Mouse (Mus musculus) forebrain, embryonic 14.5 days (tissue): ENCODE data around the gene Nmur1. TPM values are rescaled to one million over a fixed set of nuclear protein-coding genes. Genes with fewer than 3 reads are reported as not detected.
A peak's percentile ranks its signal among the peaks of the same experiment; 100 is the strongest.

ENCODE experiments used
- ATAC-seq: fragments of 200-750 bp; cut with Nextera tagmentation; 2 replicates; pipeline ENCODE4 v1.8.0; 2017; ENCODE audit warnings: mild to moderate bottlenecking, moderate library complexity
- DNase-seq: peaks from one replicate; pipeline ENCODE4 v3.0.0-alpha.2; 2015; ENCODE audit warnings: low spot score
- H3K27ac ChIP-seq: fragments of 300-500 bp; sonication (generic); 2 replicates; pipeline ENCODE4 v1.5.1; 2014; ENCODE audit warnings: low read depth, mild to moderate bottlenecking, control low read depth, low read length, moderate library complexity
- H3K27me3 ChIP-seq: fragments of 300-500 bp; sonication (generic); replicated peaks from 2 replicates; pipeline ENCODE4 v1.6.1; 2014; ENCODE audit warnings: low read length, control low read depth, mixed read lengths; ENCODE audit not compliant: control insufficient read depth, insufficient read depth
- H3K36me3 ChIP-seq: fragments of 300-500 bp; sonication (generic); 2 replicates; pipeline ENCODE4 v1.6.1; 2014; ENCODE audit warnings: low read length, control low read depth; ENCODE audit not compliant: control insufficient read depth, insufficient read depth
- H3K4me1 ChIP-seq: fragments of 300-500 bp; sonication (generic); 2 replicates; pipeline ENCODE4 v1.6.1; 2014; ENCODE audit warnings: antibody characterized with exemption, low read length, control low read depth; ENCODE audit not compliant: control insufficient read depth, insufficient read depth
- H3K4me2 ChIP-seq: fragments of 300-500 bp; sonication (generic); 2 replicates; pipeline ENCODE4 v1.6.1; 2014; ENCODE audit warnings: mild to moderate bottlenecking, control low read depth, low read length
- H3K4me3 ChIP-seq: fragments of 300-500 bp; sonication (generic); 2 replicates; pipeline ENCODE4 v1.5.1; 2014; ENCODE audit warnings: low read depth, low read length, control low read depth
- H3K9ac ChIP-seq: fragments of 300-500 bp; sonication (generic); 2 replicates; pipeline ENCODE4 v1.6.1; 2014; ENCODE audit warnings: mild to moderate bottlenecking, low read length, control low read depth, moderate library complexity
- H3K9me3 ChIP-seq: fragments of 300-500 bp; sonication (generic); replicated peaks from 2 replicates; pipeline ENCODE4 v1.6.1; 2016; ENCODE audit warnings: low read length, control low read depth, mixed read lengths; ENCODE audit not compliant: control insufficient read depth
- WGBS: fragments of 180-500 bp; shearing (Covaris S2); extraction: QIAGEN DNeasy Blood & Tissue Kit; methylation state at CpG from one replicate; pipeline ENCODE4 v1.1.7; 2014; 5-methylcytosine and 5-hydroxymethylcytosine counted together
- polyA plus RNA-seq: library from polyadenylated mRNA; unstranded; fragments of >200 nt; fragmentation: Nextera tagmentation; extraction: Ambion mirVana; gene quantifications from 2 replicates; pipeline ENCODE4 v1.2.1, GENCODE M21; 2014

Gene Nmur1
- polyA plus RNA-seq, 1 experiment from 2014 or later = not detected

DNA sequence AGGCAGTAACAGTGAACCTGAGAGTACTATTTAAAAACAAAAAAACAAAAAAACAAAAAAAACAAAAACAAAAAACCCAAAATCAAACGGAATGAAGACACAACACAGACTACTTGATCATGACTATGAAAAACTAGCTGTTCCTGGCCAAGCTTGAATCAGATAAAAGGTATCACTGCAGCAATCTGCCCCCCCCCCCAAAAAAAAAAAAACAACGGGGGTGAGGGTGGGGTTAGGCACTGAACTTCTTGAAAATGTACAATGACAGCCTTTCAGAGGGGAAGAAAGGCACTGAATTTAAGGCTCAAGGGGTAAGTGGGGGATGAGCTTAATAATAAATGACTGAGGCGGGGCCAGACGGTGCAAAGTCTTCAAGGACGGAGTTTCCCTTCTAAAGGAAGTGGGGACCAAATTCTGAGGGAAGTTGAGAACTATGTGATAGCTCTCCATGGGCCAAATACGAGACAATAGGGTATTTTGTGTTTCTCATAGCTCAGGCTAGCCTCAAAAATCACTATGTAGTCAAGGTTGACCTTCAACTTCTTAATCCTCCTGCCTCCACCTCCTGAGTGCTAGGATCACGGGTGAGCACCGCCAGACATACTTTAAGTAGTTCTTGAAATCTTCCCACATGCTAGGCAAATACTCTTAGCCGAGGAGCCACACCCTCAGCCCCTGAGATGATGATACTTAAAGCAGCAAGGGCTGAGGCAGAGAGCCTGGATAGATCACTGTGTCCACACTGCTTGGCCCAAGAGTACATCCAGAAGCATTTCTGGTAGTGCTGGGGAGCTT, 11.4 kb upstream of the Nmur1 start:
- 67% methylated on average over 9 of the region's 9 CpGs for WGBS
- no peak overlapping the region for H3K27ac ChIP-seq
- H3K4me2 ChIP-seq = no peak overlapping the region
- H3K4me3 ChIP-seq = no peak overlapping the region
- DNase-seq = no peak
- H3K4me1 ChIP-seq = peaks cover 27% of the 10 kb centered on the region
- H3K36me3 ChIP-seq = no peaks in the 10 kb centered on the region
- H3K9me3 ChIP-seq = no peaks in the 10 kb centered on the region
- H3K9ac ChIP-seq = peak overlapping the region; percentile 3; the same call in 1 of the 2 replicates
- no peak for ATAC-seq
- no peaks in the 10 kb centered on the region for H3K27me3 ChIP-seq

DNA sequence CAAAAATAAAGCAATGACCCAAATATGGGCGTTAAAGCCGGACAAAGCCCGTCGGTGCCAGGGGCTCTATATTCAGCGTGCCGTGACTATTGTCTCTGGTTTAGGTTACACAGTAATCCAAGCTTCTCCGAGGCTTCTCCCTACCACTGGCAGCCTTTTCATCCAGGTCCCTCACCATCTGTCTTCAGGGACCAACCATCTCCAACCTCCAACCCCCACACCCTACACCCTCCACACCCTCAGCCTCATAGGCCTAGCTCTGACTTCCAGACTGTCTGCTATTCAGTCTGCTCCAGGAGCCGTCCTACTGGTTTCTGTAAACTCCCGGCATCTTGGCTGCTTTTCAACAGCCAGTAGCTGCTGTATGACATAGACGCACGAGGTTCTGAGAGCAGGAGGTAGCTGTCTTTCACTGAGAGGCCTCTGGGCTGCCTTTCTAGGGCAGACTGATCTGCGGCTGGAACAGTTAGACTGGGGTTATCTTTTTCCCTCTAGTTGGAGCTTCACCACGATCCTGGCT, 9.3 kb upstream of the Nmur1 start:
- ATAC-seq (peak; percentile 45), DNase-seq (peak; percentile 93)
- Histone ChIP-seq H3K4me3 (peak overlapping the region; percentile 38; the same call in 1 of the 2 replicates), H3K9me3 (no peaks in the 10 kb centered on the region), H3K36me3 (no peaks in the 10 kb centered on the region), H3K27me3 (no peaks in the 10 kb centered on the region), H3K27ac (peak overlapping the region; percentile 100), H3K9ac (peak overlapping the region; percentile 82), H3K4me1 (peaks cover 26% of the 10 kb centered on the region), H3K4me2 (peak overlapping the region; percentile 78)
- WGBS = 4% methylated on average over 13 of the region's 13 CpGs

- Histone ChIP-seq H3K27me3 (no peaks in the 10 kb centered on the region), H3K27ac (peak overlapping the region; percentile 100), H3K4me1 (peaks cover 19% of the 10 kb centered on the region), H3K36me3 (no peaks in the 10 kb centered on the region), H3K9me3 (no peaks in the 10 kb centered on the region), H3K4me2 (peak overlapping the region; percentile 78), H3K4me3 (peak overlapping the region; percentile 38), H3K9ac (peak overlapping the region; percentile 82)
- peak; percentile 93 for ATAC-seq
- peak; percentile 99 for DNase-seq
- WGBS = 3% methylated on average over 33 of the region's 46 CpGs
Observed at GRCm38 (mm10) chr1:86434439-86435201, 8.6 kb upstream of the Nmur1 start.

DNA sequence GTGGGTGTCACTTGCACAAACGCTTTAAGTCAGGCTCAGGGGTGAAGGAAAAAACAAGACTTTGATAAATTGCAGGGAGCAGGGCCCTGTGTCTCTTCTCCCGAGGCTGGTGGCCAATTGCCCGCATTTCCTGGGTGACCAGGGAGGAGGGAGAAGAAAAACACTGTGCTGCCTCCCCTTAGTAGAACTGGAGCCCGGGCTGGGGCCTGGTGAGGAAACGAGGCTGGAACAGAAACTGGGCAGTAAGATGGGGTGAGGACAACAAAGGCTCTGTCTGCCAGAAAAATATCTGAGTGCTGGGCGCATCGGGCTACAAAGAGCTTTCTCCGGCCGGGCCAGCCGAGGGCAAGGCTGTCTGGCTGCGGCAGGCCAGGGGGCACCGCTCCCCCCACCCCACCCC, 8.0 kb upstream of the Nmur1 start:
- H3K27ac ChIP-seq = peak overlapping the region; percentile 100
- H3K4me2 ChIP-seq = peak overlapping the region; percentile 78
- no peaks in the 10 kb centered on the region for H3K36me3 ChIP-seq
- no peaks in the 10 kb centered on the region for H3K9me3 ChIP-seq
- H3K27me3 ChIP-seq = no peaks in the 10 kb centered on the region
- peak overlapping the region; percentile 82 for H3K9ac ChIP-seq
- DNase-seq = peak; percentile 80
- under 1% methylated on average over 11 of the region's 12 CpGs for WGBS
- H3K4me3 ChIP-seq = peak overlapping the region; percentile 38
- ATAC-seq = peak; percentile 56
- H3K4me1 ChIP-seq = peaks cover 19% of the 10 kb centered on the region

DNA sequence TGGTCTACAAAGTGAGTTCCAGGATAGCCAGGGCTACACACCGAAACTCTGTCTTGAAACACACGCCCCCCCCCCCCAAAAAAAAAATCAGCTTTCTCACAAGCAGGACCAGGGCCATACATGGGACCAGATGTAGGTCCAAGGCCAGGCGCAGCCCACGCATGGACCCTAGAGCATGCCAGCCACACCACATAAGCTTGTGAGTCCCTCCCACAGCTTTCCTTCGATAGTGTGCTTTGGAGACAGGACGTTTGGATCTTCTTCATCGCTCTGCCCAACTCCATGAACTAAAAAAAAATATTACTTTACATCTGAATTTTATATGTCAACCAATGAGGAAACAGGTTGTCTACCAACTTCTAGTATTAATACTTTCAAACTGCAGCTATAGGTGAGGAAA, 7.3 kb upstream of the Nmur1 start:
- Histone ChIP-seq H3K4me3 (no peak overlapping the region), H3K4me1 (peaks cover 19% of the 10 kb centered on the region), H3K4me2 (no peak overlapping the region), H3K27me3 (no peaks in the 10 kb centered on the region), H3K27ac (peak overlapping the region; percentile 100), H3K9me3 (no peaks in the 10 kb centered on the region), H3K36me3 (no peaks in the 10 kb centered on the region), H3K9ac (peak overlapping the region; percentile 82; the same call in 1 of the 2 replicates)
- ATAC-seq (no peak), DNase-seq (no peak)
- 76% methylated on average over 7 of the region's 7 CpGs for WGBS

DNA sequence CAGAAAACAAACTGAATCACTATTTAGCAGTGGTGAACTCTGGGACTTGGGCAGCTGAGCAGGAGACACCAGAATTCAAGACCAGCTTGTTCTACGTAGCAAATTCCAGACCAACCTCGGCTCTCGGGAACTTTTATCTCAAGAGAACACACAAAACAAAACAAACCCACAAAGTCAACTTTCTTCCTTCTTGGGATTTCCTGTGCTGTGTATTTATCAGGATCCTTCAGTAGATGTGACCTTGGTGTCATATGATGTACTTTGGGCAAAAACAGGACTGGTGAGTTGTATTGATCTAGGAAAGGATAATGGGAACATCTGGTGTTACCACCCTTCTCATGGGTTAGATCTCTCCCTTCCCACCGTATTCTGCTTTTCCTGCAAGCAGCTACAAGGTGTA, 6.8 kb upstream of the Nmur1 start:
- WGBS = 93% methylated on average over 4 of the region's 4 CpGs
- H3K27ac ChIP-seq = peak overlapping the region; percentile 100; the same call in 1 of the 2 replicates
- no peaks in the 10 kb centered on the region for H3K36me3 ChIP-seq
- H3K9me3 ChIP-seq = no peaks in the 10 kb centered on the region
- H3K4me2 ChIP-seq = no peak overlapping the region
- peaks cover 19% of the 10 kb centered on the region for H3K4me1 ChIP-seq
- DNase-seq (no peak), ATAC-seq (no peak)
- no peaks in the 10 kb centered on the region for H3K27me3 ChIP-seq
- H3K9ac ChIP-seq = no peak overlapping the region
- H3K4me3 ChIP-seq = no peak overlapping the region

- WGBS = 45% methylated on average over 2 of the region's 2 CpGs
- Histone ChIP-seq H3K27me3 (no peaks in the 10 kb centered on the region), H3K36me3 (no peaks in the 10 kb centered on the region), H3K9ac (no peak overlapping the region), H3K27ac (no peak overlapping the region), H3K4me2 (no peak overlapping the region), H3K4me3 (no peak overlapping the region), H3K9me3 (no peaks in the 10 kb centered on the region), H3K4me1 (peaks cover 11% of the 10 kb centered on the region)
- ATAC-seq (no peak), DNase-seq (peak; percentile 90)
Observed at GRCm38 (mm10) chr1:86430056-86430455, 4.0 kb upstream of the Nmur1 start.

GRCm38 (mm10) chr1:86424835-86425547, 1.0 kb downstream of the Nmur1 start:
- 9% methylated on average over 11 of the region's 11 CpGs for WGBS
- H3K4me2 ChIP-seq = no peak overlapping the region
- H3K4me1 ChIP-seq = peaks cover 5% of the 10 kb centered on the region; the same call in 1 of the 2 replicates
- no peak overlapping the region for H3K9ac ChIP-seq
- no peaks in the 10 kb centered on the region for H3K9me3 ChIP-seq
- H3K27ac ChIP-seq = no peak overlapping the region
- H3K27me3 ChIP-seq = no peaks in the 10 kb centered on the region
- H3K36me3 ChIP-seq = no peaks in the 10 kb centered on the region
- peak; percentile 43 for DNase-seq
- no peak overlapping the region for H3K4me3 ChIP-seq
- peak; percentile 59 for ATAC-seq
